Mouse (Mus musculus): ENCODE measurements around the gene Olfr424.

- TF ChIP-seq TCF12 (IDR thresholded peaks at IDR 0.05; ENCODE audit: low read depth, low read length) (no peak), POLR2A (IDR thresholded peaks at IDR 0.05; ENCODE audit: control insufficient read depth in 1 of 2, insufficient read depth in 1 of 2, low read depth in 1 of 2, low read length in 2 of 2, poor library complexity in 1 of 2) (no peak), MAFK (IDR thresholded peaks at IDR 0.05; ENCODE audit: borderline replicate concordance, low read depth, low read length) (no peak), NRF1 (IDR thresholded peaks at IDR 0.05; ENCODE audit: insufficient read depth, low read depth, low read length, poor library complexity, severe bottlenecking) (no peak), CTCF (IDR thresholded peaks at IDR 0.05 in 2 of 3, conservative IDR thresholded peaks at IDR 0.05 in 1 of 3; ENCODE audit: control insufficient read depth in 1 of 3, insufficient read depth in 1 of 3, low read depth in 2 of 3, low read length in 3 of 3, poor library complexity in 1 of 3, severe bottlenecking in 1 of 3) (no peak)
Observed at GRCm38 (mm10) chr1:174131217-174131616, at the start of gene Olfr424.
